Mouse (Mus musculus): ENCODE measurements at regions not wholly inside any gene's neighbourhood (a gene's known extent, or its start where the extent isn't known, plus 50 kb on each side); places are given as distances from the start of the nearest gene placed in this dataset.
"Not testable (repeated sequence)": the region's sequence is repeated elsewhere in the genome, so short reads cannot be mapped to it uniquely, and the experiment has no call there.

GRCm38 (mm10) chr17:82367876-82368275 lies 629.7 kb upstream of the Slc8a1 start:
- DNase-seq (ENCODE audit: low spot score), result no peak

GRCm38 (mm10) chr17:82366001-82366400 lies 627.8 kb upstream of the Slc8a1 start:
- no peak for DNase-seq (ENCODE audit: low spot score)

- DNase-seq (ENCODE audit: low spot score), result no peak
These were observed 610.5 kb upstream of the Slc8a1 start for GRCm38 (mm10) chr17:82348636-82349035.

GRCm38 (mm10) chr17:82331429-82331828 lies 593.3 kb upstream of the Slc8a1 start:
- no peak for DNase-seq (ENCODE audit: low spot score)

- no peak for DNase-seq (ENCODE audit: low spot score)
These were observed 574.0 kb upstream of the Slc8a1 start for GRCm38 (mm10) chr17:82312191-82312590.

- DNase-seq (ENCODE audit: low spot score), result no peak
These were observed 568.2 kb upstream of the Slc8a1 start for GRCm38 (mm10) chr17:82306347-82306746.

- no peak for DNase-seq (ENCODE audit: low spot score)
These were observed 539.6 kb upstream of the Slc8a1 start for GRCm38 (mm10) chr17:82277728-82278127.

- DNase-seq (ENCODE audit: low spot score), result no peak
These were observed 535.8 kb upstream of the Slc8a1 start for GRCm38 (mm10) chr17:82273946-82274345.

GRCm38 (mm10) chr17:82272845-82273244 lies 534.7 kb upstream of the Slc8a1 start:
- DNase-seq (ENCODE audit: low spot score), result no peak

- not testable (repeated sequence) for DNase-seq (ENCODE audit: low spot score)
These were observed 528.7 kb upstream of the Slc8a1 start for GRCm38 (mm10) chr17:82266842-82267241.

- no peak for DNase-seq (ENCODE audit: low spot score)
These were observed 514.2 kb upstream of the Slc8a1 start for GRCm38 (mm10) chr17:82252362-82252761.

- peak; percentile 15 for DNase-seq (ENCODE audit: low spot score)
These were observed 513.7 kb upstream of the Slc8a1 start for GRCm38 (mm10) chr17:82251841-82252240.

GRCm38 (mm10) chr17:82238361-82238760 lies 500.2 kb upstream of the Slc8a1 start:
- DNase-seq (ENCODE audit: low spot score), result no peak

- DNase-seq (ENCODE audit: low spot score), result no peak
These were observed 499.3 kb upstream of the Slc8a1 start for GRCm38 (mm10) chr17:82237456-82237855.

GRCm38 (mm10) chr17:82215728-82216623 lies 477.8 kb upstream of the Slc8a1 start:
- no peak for DNase-seq (ENCODE audit: low spot score)

- DNase-seq (ENCODE audit: low spot score), result no peak
These were observed 461.8 kb upstream of the Slc8a1 start for GRCm38 (mm10) chr17:82199981-82200380.

- no peak for DNase-seq (ENCODE audit: low spot score)
These were observed 461.0 kb upstream of the Slc8a1 start for GRCm38 (mm10) chr17:82199031-82199642.

GRCm38 (mm10) chr17:82184261-82184660 lies 446.1 kb upstream of the Slc8a1 start:
- peak; percentile 16 for DNase-seq (ENCODE audit: low spot score)

GRCm38 (mm10) chr17:82171216-82171615 lies 433.0 kb upstream of the Slc8a1 start:
- no peak for DNase-seq (ENCODE audit: low spot score)

- DNase-seq (ENCODE audit: low spot score), result no peak
These were observed 415.3 kb upstream of the Slc8a1 start for GRCm38 (mm10) chr17:82153446-82153845.

- DNase-seq (ENCODE audit: low spot score), result no peak
These were observed 396.7 kb upstream of the Slc8a1 start for GRCm38 (mm10) chr17:82134843-82135242.

GRCm38 (mm10) chr17:82132941-82133340 lies 394.8 kb upstream of the Slc8a1 start:
- no peak for DNase-seq (ENCODE audit: low spot score)

GRCm38 (mm10) chr17:82087141-82087540 lies 349.0 kb upstream of the Slc8a1 start:
- no peak for DNase-seq (ENCODE audit: low spot score)

Data from layer of hippocampus, adult 9-10 months (tissue).